Mouse (Mus musculus): ENCODE results near the gene Olfr1411.
A peak's percentile ranks its signal among the peaks of the same experiment; 100 is the strongest.

Gene Olfr1411

DNA sequence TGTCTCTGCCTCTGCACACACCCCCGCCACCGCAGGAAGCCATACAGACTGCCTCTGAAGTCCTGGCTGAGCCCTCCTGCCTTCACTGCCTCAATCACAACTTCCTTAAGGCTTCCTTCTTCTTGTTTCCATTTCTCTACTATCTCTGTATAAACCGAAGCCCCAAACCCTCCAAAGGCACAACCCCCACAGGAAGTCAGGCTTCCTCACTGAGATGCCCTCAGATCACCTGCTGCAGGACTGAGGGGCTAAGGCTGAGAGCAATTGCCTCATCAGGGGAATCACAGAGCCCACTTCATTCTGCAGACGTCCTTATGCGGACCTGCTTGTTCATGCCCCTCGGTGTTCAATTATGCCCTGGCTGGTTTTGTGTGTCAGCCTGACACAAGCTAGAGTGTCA lies 46.2 kb downstream of the Olfr1411 start:
- DNase-seq = no peak

DNA sequence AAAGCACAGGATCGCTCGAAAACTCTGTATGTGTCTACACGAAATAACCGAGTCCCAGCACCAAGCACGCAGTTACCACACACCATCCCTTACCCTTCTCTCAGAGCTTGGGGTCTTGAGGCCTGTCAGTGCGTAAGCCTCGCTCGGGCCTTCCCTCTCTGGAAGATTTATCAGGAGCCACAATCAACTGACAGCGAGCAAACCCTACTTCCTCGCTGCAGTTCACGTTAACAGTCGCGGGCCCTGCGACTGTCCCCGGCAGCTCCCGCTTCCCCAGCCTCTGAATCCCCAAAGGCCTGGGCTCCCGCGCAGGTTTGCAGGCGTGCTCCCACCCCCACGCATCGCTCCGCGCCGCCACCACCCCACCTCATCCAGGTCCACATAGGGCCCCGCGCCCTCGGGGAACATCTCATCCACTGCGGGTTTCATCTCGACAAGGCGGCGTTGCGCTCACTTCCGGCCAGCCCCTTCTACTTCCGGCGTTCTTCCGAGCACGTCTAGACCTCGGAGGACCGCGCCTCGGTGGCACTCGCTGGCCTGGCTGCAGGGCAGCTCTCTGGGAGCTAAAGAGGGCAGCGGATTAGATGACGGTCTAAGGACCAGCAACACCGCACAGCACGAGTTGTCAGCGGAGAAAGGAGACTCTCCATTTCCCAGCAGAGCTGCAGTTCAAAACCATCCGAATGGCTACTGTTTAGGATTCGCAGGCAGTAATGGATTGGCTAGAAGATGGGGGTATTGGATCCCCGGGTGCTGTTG lies 47.5 kb downstream of the Olfr1411 start, which contains the start of gene Cops9:
TSS of gene Cops9 (minus strand) at position 472 of the 759 bp plus-strand sequence.
- DNase-seq = peak; percentile 87 to 88

DNA sequence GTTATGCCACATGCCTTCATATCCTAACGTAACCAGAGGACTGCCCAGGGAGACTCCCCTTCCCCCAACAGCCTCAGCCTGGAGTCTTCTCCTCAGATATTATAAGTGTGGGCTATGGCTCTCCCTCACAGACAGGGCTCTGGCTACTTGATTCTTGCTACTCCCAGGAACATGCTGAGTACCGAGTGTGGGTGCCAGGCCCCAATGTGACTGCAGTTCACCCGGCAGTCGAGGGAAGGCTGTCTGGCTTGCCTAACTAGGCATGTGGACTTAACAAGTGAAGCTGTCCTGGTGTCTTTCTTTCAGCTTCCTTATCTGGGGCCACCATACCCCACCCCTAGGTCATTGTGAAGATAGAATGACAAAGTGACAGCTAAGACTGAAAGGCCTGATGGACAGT lies 49.5 kb downstream of the Olfr1411 start:
- DNase-seq = no peak

DNA sequence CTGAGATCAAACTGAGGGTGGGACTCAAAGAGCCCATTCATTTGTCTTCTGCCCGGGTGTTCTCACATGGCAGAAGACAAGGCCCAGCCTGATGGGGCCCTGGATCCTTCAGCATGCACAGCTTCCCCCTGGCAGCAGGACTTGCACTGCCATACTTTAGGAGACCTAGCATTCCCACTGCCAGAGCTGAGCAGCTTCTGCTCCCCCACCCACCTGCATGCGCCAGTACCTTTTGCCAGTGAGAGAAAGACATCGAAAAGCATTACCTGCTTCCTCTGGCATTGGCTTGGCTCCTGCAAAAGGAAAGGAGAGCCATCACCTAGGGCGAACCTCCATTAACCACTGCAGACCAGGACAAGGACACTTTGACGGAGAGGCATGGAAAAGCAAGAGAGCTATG lies 50.7 kb downstream of the Olfr1411 start:
- DNase-seq = no peak

DNA sequence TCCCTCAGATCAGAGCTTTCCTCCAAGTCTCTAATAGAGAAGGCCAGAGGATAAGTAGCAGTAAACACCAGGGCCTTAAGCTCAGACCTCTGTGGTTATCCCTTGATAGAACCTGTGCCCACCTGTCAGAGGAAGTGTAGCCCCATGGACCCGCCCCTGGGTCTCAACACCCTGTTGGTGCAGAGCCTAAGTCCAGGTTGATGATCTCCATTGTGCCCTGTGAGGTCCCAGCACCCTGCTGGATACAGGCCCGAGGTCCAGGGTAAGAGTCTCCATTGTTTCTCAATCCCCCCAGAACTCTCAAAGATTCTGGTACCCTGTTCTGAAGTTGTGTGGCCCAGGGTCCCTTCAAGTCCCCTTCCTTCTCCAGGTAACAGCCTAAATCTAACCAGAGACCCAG lies 51.9 kb downstream of the Olfr1411 start:
- DNase-seq = no peak

DNA sequence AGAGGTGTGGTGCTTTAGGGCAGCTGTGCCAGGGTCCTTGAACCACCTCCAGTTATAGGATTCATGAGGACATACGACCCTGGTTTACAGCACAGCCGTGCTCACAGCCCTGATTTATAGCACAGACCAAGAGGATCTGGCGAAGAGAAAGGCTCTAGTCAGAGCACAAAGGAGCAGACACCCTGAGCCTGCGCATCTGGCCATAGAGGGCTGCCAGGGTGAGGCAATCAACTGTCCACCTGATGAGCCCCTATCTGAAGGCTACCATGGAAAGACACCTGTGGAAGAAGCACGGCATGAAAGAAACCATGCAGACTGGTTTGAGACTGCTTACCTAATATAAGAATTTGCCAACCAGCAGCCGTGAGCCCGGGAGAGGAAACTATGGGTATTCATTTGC lies 52.4 kb downstream of the Olfr1411 start:
- DNase-seq = no peak

DNA sequence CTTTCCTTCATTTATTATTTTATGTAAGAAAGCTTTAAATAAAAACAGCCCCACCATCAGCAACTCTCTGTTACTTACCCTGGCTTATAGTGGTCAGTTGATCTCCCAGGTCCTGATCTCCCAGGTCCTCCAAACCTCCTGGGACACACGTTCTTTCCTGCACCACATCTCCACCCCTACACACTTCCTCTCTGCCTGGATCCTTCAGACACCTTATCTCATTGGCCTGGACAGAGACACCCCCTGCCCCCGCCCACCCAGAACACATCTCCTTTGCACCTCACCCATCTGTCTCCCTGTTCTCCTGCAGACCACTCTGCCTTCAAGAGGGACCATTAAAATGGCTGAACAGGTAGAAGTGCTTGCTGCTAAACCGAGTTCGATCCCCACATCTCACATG lies 52.8 kb downstream of the Olfr1411 start:
- no peak for DNase-seq
